Mouse (Mus musculus): ENCODE measurements around the gene Gpr146. TPM values are rescaled to one million over a fixed set of nuclear protein-coding genes. Genes with fewer than 3 reads are reported as not detected.

Gene Gpr146
- polyA plus RNA-seq, 1 experiment: 15.3 TPM

GRCm38 (mm10) chr5:139378986-139379629, 1.6 kb downstream of the Gpr146 start:
- Histone ChIP-seq H3K4me1 (ENCODE audit: control insufficient read depth, insufficient read depth, low read length) (peaks cover 7% of the 10 kb centered on the region), H3K4me3 (ENCODE audit: insufficient read depth, low read length) (no peak overlapping the region), H3K27ac (ENCODE audit: insufficient read depth, low read length) (0 out of 2 replicates have a peak overlapping the region, but pooled peaks have one; percentile 29)
- TF ChIP-seq POLR2A (IDR thresholded peaks at IDR 0.05; ENCODE audit: extremely low read depth, insufficient read depth, low read length) (no peak), CTCF (IDR thresholded peaks at IDR 0.05; ENCODE audit: extremely low read depth, insufficient read depth, low read length) (no peak)

- TF ChIP-seq CTCF (IDR thresholded peaks at IDR 0.05; ENCODE audit: extremely low read depth, insufficient read depth, low read length) (no peak), POLR2A (IDR thresholded peaks at IDR 0.05; ENCODE audit: extremely low read depth, insufficient read depth, low read length) (no peak)
- Histone ChIP-seq H3K4me1 (ENCODE audit: control insufficient read depth, insufficient read depth, low read length) (peaks cover 8% of the 10 kb centered on the region), H3K4me3 (ENCODE audit: insufficient read depth, low read length) (peak overlapping the region; percentile 94), H3K27ac (ENCODE audit: insufficient read depth, low read length) (peak overlapping the region; percentile 12)
Measured at GRCm38 (mm10) chr5:139379771-139380384, 2.4 kb downstream of the Gpr146 start.

- Histone ChIP-seq H3K4me1 (ENCODE audit: control insufficient read depth, insufficient read depth, low read length) (peaks cover 8% of the 10 kb centered on the region), H3K4me3 (ENCODE audit: insufficient read depth, low read length) (peak overlapping the region; percentile 94), H3K27ac (ENCODE audit: insufficient read depth, low read length) (peak overlapping the region; percentile 96)
- 0 out of 2 replicates have a peak, but pooled peaks have one; percentile 23 for TF ChIP-seq POLR2A (IDR thresholded peaks at IDR 0.05; ENCODE audit: extremely low read depth, insufficient read depth, low read length)
- no peak for TF ChIP-seq CTCF (IDR thresholded peaks at IDR 0.05; ENCODE audit: extremely low read depth, insufficient read depth, low read length)
Measured at GRCm38 (mm10) chr5:139380385-139381248, 3.1 kb downstream of the Gpr146 start.

- peak overlapping the region; percentile 81 for H3K27ac ChIP-seq (ENCODE audit: insufficient read depth, low read length)
- TF ChIP-seq POLR2A (IDR thresholded peaks at IDR 0.05; ENCODE audit: extremely low read depth, insufficient read depth, low read length): no peak
- TF ChIP-seq CTCF (IDR thresholded peaks at IDR 0.05; ENCODE audit: extremely low read depth, insufficient read depth, low read length): no peak
- H3K4me3 ChIP-seq (ENCODE audit: insufficient read depth, low read length): peak overlapping the region; percentile 94
- peaks cover 8% of the 10 kb centered on the region for H3K4me1 ChIP-seq (ENCODE audit: control insufficient read depth, insufficient read depth, low read length)
Measured at GRCm38 (mm10) chr5:139381586-139382513, 4.4 kb downstream of the Gpr146 start.

DNA sequence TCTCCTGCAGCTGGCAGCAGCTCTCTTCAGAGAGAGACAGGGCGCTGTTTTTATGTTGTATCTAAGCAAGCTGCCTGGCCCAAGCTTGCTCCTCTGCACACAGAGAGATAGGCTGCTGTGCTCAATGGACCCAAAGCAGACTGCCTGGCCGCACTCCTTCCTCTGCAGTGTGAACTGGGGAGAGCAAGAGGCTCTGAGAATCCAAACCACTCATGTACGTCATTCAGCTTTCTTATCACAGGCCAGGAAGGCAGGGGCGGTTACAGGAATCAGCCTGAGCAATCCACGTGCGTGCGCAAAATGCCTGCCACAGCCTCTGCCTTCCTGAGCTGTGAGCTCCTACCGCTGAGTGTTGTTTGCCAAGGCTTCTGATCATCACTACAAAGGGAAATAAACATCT, 5.3 kb downstream of the Gpr146 start:
- Histone ChIP-seq H3K4me3 (ENCODE audit: insufficient read depth, low read length) (0 out of 2 replicates have a peak overlapping the region, but pooled peaks have one; percentile 94), H3K4me1 (ENCODE audit: control insufficient read depth, insufficient read depth, low read length) (peaks cover 7% of the 10 kb centered on the region), H3K27ac (ENCODE audit: insufficient read depth, low read length) (peak overlapping the region; percentile 56)
- TF ChIP-seq POLR2A (IDR thresholded peaks at IDR 0.05; ENCODE audit: extremely low read depth, insufficient read depth, low read length) (peak; percentile 70), CTCF (IDR thresholded peaks at IDR 0.05; ENCODE audit: extremely low read depth, insufficient read depth, low read length) (no peak)

DNA sequence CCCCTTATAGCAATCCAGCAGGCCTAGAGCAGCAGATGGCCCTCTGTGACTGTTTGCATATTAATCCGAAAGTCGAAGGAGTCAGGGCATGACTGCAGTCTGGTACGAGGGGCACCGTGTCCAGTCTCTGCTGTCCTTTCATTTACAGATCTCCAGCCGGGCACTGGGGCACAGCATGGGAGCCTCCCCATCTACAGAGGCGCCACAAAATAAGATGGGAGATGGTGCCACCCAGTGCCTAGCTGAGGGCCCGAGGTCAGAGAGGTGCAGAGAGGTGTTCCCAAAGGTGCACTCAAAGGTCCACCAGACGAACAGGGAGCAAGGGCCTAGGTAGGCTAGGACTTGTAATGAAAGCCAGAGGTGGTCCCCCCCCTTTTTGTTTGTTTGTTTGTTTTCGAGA, 5.7 kb downstream of the Gpr146 start:
- Histone ChIP-seq H3K4me1 (ENCODE audit: control insufficient read depth, insufficient read depth, low read length) (peaks cover 7% of the 10 kb centered on the region), H3K27ac (ENCODE audit: insufficient read depth, low read length) (peak overlapping the region; percentile 56), H3K4me3 (ENCODE audit: insufficient read depth, low read length) (no peak overlapping the region)
- TF ChIP-seq POLR2A (IDR thresholded peaks at IDR 0.05; ENCODE audit: extremely low read depth, insufficient read depth, low read length): no peak
- TF ChIP-seq CTCF (IDR thresholded peaks at IDR 0.05; ENCODE audit: extremely low read depth, insufficient read depth, low read length): no peak

DNA sequence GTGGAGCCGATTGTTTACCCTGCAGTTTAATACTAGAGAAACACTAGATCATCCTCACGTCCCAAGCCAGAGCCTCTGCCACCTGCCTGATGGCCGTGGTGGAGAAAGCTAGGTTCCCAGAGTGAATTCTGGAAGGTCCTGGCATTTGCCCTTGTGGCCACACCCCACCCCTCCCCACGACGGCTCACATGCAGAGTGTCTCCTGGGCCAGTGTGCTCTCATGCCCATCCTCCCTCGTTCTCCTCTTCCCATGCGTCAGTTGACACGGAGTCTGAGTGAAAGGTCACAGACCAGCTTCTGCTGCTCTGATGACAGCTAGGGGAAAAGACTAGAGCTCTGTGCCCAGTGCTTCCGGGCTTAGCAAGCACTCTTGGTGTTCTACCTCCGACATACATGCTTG, 7.0 kb downstream of the Gpr146 start:
- TF ChIP-seq POLR2A (IDR thresholded peaks at IDR 0.05; ENCODE audit: extremely low read depth, insufficient read depth, low read length) (no peak), CTCF (IDR thresholded peaks at IDR 0.05; ENCODE audit: extremely low read depth, insufficient read depth, low read length) (no peak)
- Histone ChIP-seq H3K27ac (ENCODE audit: insufficient read depth, low read length) (no peak overlapping the region), H3K4me1 (ENCODE audit: control insufficient read depth, insufficient read depth, low read length) (peaks cover 16% of the 10 kb centered on the region), H3K4me3 (ENCODE audit: insufficient read depth, low read length) (no peak overlapping the region)

DNA sequence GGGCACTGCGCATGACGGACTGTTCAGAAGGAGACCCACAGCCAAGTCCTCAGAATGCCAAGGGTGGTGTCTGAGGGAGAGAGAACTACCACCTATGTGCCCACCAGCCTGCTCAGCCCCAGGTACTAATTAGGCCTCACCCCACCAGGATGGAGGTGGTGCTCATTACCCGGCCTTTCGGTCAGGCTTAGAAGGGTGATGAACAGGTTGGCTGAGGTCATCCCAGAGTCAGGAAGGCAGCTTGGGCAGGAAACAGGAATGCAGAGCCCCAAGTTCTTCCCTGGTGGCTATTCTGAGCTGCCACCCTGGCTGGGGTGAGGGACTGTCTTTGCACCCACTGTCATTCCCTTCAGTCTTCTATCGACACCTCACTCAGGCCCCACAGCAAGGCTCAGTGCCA, 8.6 kb downstream of the Gpr146 start:
- Histone ChIP-seq H3K4me3 (ENCODE audit: insufficient read depth, low read length) (no peak overlapping the region), H3K4me1 (ENCODE audit: control insufficient read depth, insufficient read depth, low read length) (peaks cover 20% of the 10 kb centered on the region), H3K27ac (ENCODE audit: insufficient read depth, low read length) (no peak overlapping the region)
- no peak for TF ChIP-seq CTCF (IDR thresholded peaks at IDR 0.05; ENCODE audit: extremely low read depth, insufficient read depth, low read length)
- TF ChIP-seq POLR2A (IDR thresholded peaks at IDR 0.05; ENCODE audit: extremely low read depth, insufficient read depth, low read length): no peak

Measured in cortical plate, adult 2 months (tissue).